Mouse (Mus musculus) stomach, embryonic 14.5 days (tissue): Measurements from ENCODE around the gene Arl16. TPM values are rescaled to one million over a fixed set of nuclear protein-coding genes. Genes with fewer than 3 reads are reported as not detected.

Source experiments
- ATAC-seq: fragments of 200-750 bp; cut with Nextera tagmentation; 2 replicates; pipeline ENCODE4 v1.8.0; 2017; ENCODE audit warnings: low read depth, moderate TSS enrichment; ENCODE audit not compliant: insufficient number of reproducible peaks, insufficient read depth, low FRiP score
- H3K27ac ChIP-seq: fragments of 300-500 bp; sonication (generic); 2 replicates; pipeline ENCODE4 v1.5.1; 2014; ENCODE audit warnings: mild to moderate bottlenecking, low read length, moderate library complexity, mixed read lengths
- H3K27me3 ChIP-seq: fragments of 300-500 bp; sonication (generic); 2 replicates; pipeline ENCODE4 v1.6.1; 2014; ENCODE audit warnings: low read length, control low read depth, mixed read lengths; ENCODE audit not compliant: control insufficient read depth, insufficient read depth
- H3K36me3 ChIP-seq: fragments of 300-500 bp; sonication (generic); 2 replicates; pipeline ENCODE4 v1.6.1; 2014; ENCODE audit warnings: mild to moderate bottlenecking, control low read depth, low read length, moderate library complexity, mixed read lengths; ENCODE audit not compliant: control insufficient read depth, insufficient read depth
- H3K4me1 ChIP-seq: fragments of 300-500 bp; sonication (generic); 2 replicates; pipeline ENCODE4 v1.6.1; 2014; ENCODE audit warnings: low read length, control low read depth, mixed read lengths; ENCODE audit not compliant: control insufficient read depth, insufficient read depth
- H3K4me2 ChIP-seq: fragments of 300-500 bp; sonication (generic); replicated peaks from 2 replicates; pipeline ENCODE4 v1.6.1; 2014; ENCODE audit warnings: low read depth, low read length, control low read depth
- H3K4me3 ChIP-seq: fragments of 300-500 bp; sonication (generic); 2 replicates; pipeline ENCODE4 v1.5.1; 2014; ENCODE audit warnings: low read depth, low read length, control low read depth
- H3K9ac ChIP-seq: fragments of 300-500 bp; sonication (generic); replicated peaks from 2 replicates; pipeline ENCODE4 v1.6.1; 2014; ENCODE audit warnings: low read depth, mild to moderate bottlenecking, control low read depth, low read length, moderate library complexity, mixed read lengths
- H3K9me3 ChIP-seq: fragments of 300-500 bp; sonication (generic); 2 replicates; pipeline ENCODE4 v1.6.1; 2016; ENCODE audit warnings: low read depth, low read length, control low read depth; ENCODE audit not compliant: control insufficient read depth
- WGBS: fragments of 180-500 bp; shearing (Covaris S2); extraction: QIAGEN DNeasy Blood & Tissue Kit; methylation state at CpG from one replicate; pipeline ENCODE4 v1.1.7; 2014; 5-methylcytosine and 5-hydroxymethylcytosine counted together
- polyA plus RNA-seq: library from polyadenylated mRNA; unstranded; fragments of >200 nt; fragmentation: Nextera tagmentation; extraction: Ambion mirVana; gene quantifications from 2 replicates; pipeline ENCODE4 v1.2.1, GENCODE M21; 2014

The Arl16 gene
- polyA plus RNA-seq, 1 experiment from 2014 or later: 43.3 TPM

- 86% methylated on average over 5 of the region's 5 CpGs for WGBS
- Histone ChIP-seq H3K4me1 (peaks cover 17% of the 10 kb centered on the region; the same call in 1 of the 2 replicates), H3K36me3 (peaks cover 32% of the 10 kb centered on the region), H3K9me3 (no peaks in the 10 kb centered on the region), H3K27me3 (no peaks in the 10 kb centered on the region), H3K4me3 (no peak overlapping the region), H3K27ac (no peak overlapping the region), H3K4me2 (no peak overlapping the region), H3K9ac (no peak overlapping the region)
- ATAC-seq: no peak
These were observed 3.0 kb downstream of the Arl16 start for GRCm38 (mm10) chr11:120464365-120464764.

- Histone ChIP-seq H3K4me2 (no peak overlapping the region), H3K4me3 (no peak overlapping the region), H3K9ac (no peak overlapping the region), H3K27ac (no peak overlapping the region), H3K27me3 (no peaks in the 10 kb centered on the region), H3K9me3 (no peaks in the 10 kb centered on the region), H3K36me3 (peaks cover 29% of the 10 kb centered on the region), H3K4me1 (peaks cover 23% of the 10 kb centered on the region)
- WGBS: 91% methylated on average over 2 of the region's 2 CpGs
- ATAC-seq: no peak
These were observed 3.9 kb downstream of the Arl16 start for GRCm38 (mm10) chr11:120463536-120463935.

GRCm38 (mm10) chr11:120458847-120459597, 8.4 kb downstream of the Arl16 start:
- no peaks in the 10 kb centered on the region for H3K27me3 ChIP-seq
- no peak overlapping the region for H3K27ac ChIP-seq
- peaks cover 16% of the 10 kb centered on the region for H3K4me1 ChIP-seq
- ATAC-seq: no peak
- H3K9ac ChIP-seq: peak overlapping the region; percentile 75
- H3K4me2 ChIP-seq: peak overlapping the region; percentile 94
- no peaks in the 10 kb centered on the region for H3K9me3 ChIP-seq
- 64% methylated on average over 6 of the region's 6 CpGs for WGBS
- H3K4me3 ChIP-seq: peak overlapping the region; percentile 58
- H3K36me3 ChIP-seq: peaks cover 23% of the 10 kb centered on the region

GRCm38 (mm10) chr11:120457772-120458751, 9.3 kb downstream of the Arl16 start, which contains the start of the genes Oxld1 and Ccdc137:
TSS of gene Oxld1 (minus strand) at chr11:120458068.
TSS of gene Ccdc137 (plus strand) at chr11:120458115.
- peaks cover 21% of the 10 kb centered on the region for H3K36me3 ChIP-seq
- H3K27me3 ChIP-seq: no peaks in the 10 kb centered on the region
- no peaks in the 10 kb centered on the region for H3K9me3 ChIP-seq
- peak within 1 kb of the TSS; percentile 49; the same call in 1 of the 2 replicates for H3K27ac ChIP-seq
- H3K9ac ChIP-seq: peak within 1 kb of the TSS; percentile 75
- H3K4me2 ChIP-seq: peak within 1 kb of the TSS; percentile 94
- peak within 1 kb of the TSS; percentile 58 for H3K4me3 ChIP-seq
- H3K4me1 ChIP-seq: peaks cover 16% of the 10 kb centered on the region
- peak; percentile 88 for ATAC-seq
- WGBS: 4% methylated on average over 62 of the region's 62 CpGs

GRCm38 (mm10) chr11:120457370-120457769, 10.0 kb downstream of the Arl16 start:
- WGBS: 34% methylated on average over 14 of the region's 14 CpGs
- Histone ChIP-seq H3K36me3 (peaks cover 16% of the 10 kb centered on the region), H3K4me3 (peak overlapping the region; percentile 58), H3K27ac (peak overlapping the region; percentile 49; the same call in 1 of the 2 replicates), H3K9ac (peak overlapping the region; percentile 75), H3K4me1 (peaks cover 16% of the 10 kb centered on the region), H3K4me2 (peak overlapping the region; percentile 94), H3K27me3 (no peaks in the 10 kb centered on the region), H3K9me3 (no peaks in the 10 kb centered on the region)
- no peak for ATAC-seq

GRCm38 (mm10) chr11:120455413-120455812, 12.0 kb downstream of the Arl16 start:
- ATAC-seq: no peak
- Histone ChIP-seq H3K36me3 (peaks cover 3% of the 10 kb centered on the region; the same call in 1 of the 2 replicates), H3K9me3 (no peaks in the 10 kb centered on the region), H3K4me3 (no peak overlapping the region), H3K4me1 (peaks cover 16% of the 10 kb centered on the region), H3K27ac (no peak overlapping the region), H3K9ac (no peak overlapping the region), H3K4me2 (no peak overlapping the region), H3K27me3 (no peaks in the 10 kb centered on the region)
- WGBS: 90% methylated on average over 7 of the region's 7 CpGs

GRCm38 (mm10) chr11:120454965-120455364, 12.4 kb downstream of the Arl16 start:
- no peak overlapping the region for H3K4me2 ChIP-seq
- H3K27ac ChIP-seq: no peak overlapping the region
- H3K9me3 ChIP-seq: no peaks in the 10 kb centered on the region
- no peak for ATAC-seq
- no peak overlapping the region for H3K4me3 ChIP-seq
- H3K9ac ChIP-seq: no peak overlapping the region
- peaks cover 16% of the 10 kb centered on the region for H3K4me1 ChIP-seq
- peaks cover 1% of the 10 kb centered on the region; the same call in 1 of the 2 replicates for H3K36me3 ChIP-seq
- WGBS: 93% methylated on average over 4 of the region's 4 CpGs
- H3K27me3 ChIP-seq: no peaks in the 10 kb centered on the region

- Histone ChIP-seq H3K27ac (no peak within 1 kb of the TSS), H3K9me3 (no peaks in the 10 kb centered on the region), H3K4me3 (no peak within 1 kb of the TSS), H3K4me1 (peaks cover 5% of the 10 kb centered on the region; the same call in 1 of the 2 replicates), H3K4me2 (no peak within 1 kb of the TSS), H3K27me3 (no peaks in the 10 kb centered on the region), H3K9ac (no peak within 1 kb of the TSS), H3K36me3 (no peaks in the 10 kb centered on the region)
- no peak for ATAC-seq
- WGBS: 86% methylated on average over 4 of the region's 4 CpGs
These were observed 14.1 kb downstream of the Arl16 start, which contains the start of gene Pde6g for GRCm38 (mm10) chr11:120453306-120453705. TSS of gene Pde6g (minus strand) at chr11:120453500.
